Mouse (Mus musculus): Measurements from ENCODE around the gene Stx17. TPM values are rescaled to one million over a fixed set of nuclear protein-coding genes. Genes with fewer than 3 reads are reported as not detected.

Stx17 gene
- polyA plus RNA-seq, 1 experiment from 2014 or later = 29.4 TPM

GRCm38 (mm10) chr4:48100217-48100616 lies 24.5 kb upstream of the Stx17 start:
- Histone ChIP-seq H3K27me3 (ENCODE audit: control insufficient read depth, insufficient read depth, low read length) (no peaks in the 10 kb centered on the region), H3K9ac (ENCODE audit: low read depth, low read length) (no peak overlapping the region), H3K9me3 (ENCODE audit: control insufficient read depth, low read length) (no peaks in the 10 kb centered on the region), H3K4me3 (ENCODE audit: low read depth, low read length) (no peak overlapping the region), H3K27ac (ENCODE audit: low read depth, low read length) (no peak overlapping the region), H3K4me1 (replicated peaks; ENCODE audit: control insufficient read depth, insufficient read depth, low read length) (no peaks in the 10 kb centered on the region), H3K36me3 (ENCODE audit: control insufficient read depth, insufficient read depth, low read length) (no peaks in the 10 kb centered on the region), H3K4me2 (replicated peaks; ENCODE audit: low read depth, low read length) (no peak overlapping the region)
- ATAC-seq (ENCODE audit: low FRiP score) = no peak
- DNase-seq (ENCODE audit: low spot score) = no peak
- whole genome bisulfite sequencing = 91% methylated on average over 8 of the region's 8 CpGs

GRCm38 (mm10) chr4:48101981-48102380 lies 22.7 kb upstream of the Stx17 start:
- Histone ChIP-seq H3K27ac (ENCODE audit: low read depth, low read length) (no peak overlapping the region), H3K4me3 (ENCODE audit: low read depth, low read length) (no peak overlapping the region), H3K27me3 (ENCODE audit: control insufficient read depth, insufficient read depth, low read length) (no peaks in the 10 kb centered on the region), H3K9me3 (ENCODE audit: control insufficient read depth, low read length) (no peaks in the 10 kb centered on the region), H3K4me2 (replicated peaks; ENCODE audit: low read depth, low read length) (no peak overlapping the region), H3K9ac (ENCODE audit: low read depth, low read length) (no peak overlapping the region), H3K4me1 (replicated peaks; ENCODE audit: control insufficient read depth, insufficient read depth, low read length) (no peaks in the 10 kb centered on the region), H3K36me3 (ENCODE audit: control insufficient read depth, insufficient read depth, low read length) (no peaks in the 10 kb centered on the region)
- 93% methylated on average over 2 of the region's 2 CpGs for WGBS
- ATAC-seq (ENCODE audit: low FRiP score) (no peak), DNase-seq (ENCODE audit: low spot score) (no peak)

- Histone ChIP-seq H3K4me2 (replicated peaks; ENCODE audit: low read depth, low read length) (no peak overlapping the region), H3K36me3 (ENCODE audit: control insufficient read depth, insufficient read depth, low read length) (no peaks in the 10 kb centered on the region), H3K9me3 (ENCODE audit: control insufficient read depth, low read length) (no peaks in the 10 kb centered on the region), H3K27me3 (ENCODE audit: control insufficient read depth, insufficient read depth, low read length) (no peaks in the 10 kb centered on the region), H3K4me3 (ENCODE audit: low read depth, low read length) (no peak overlapping the region), H3K27ac (ENCODE audit: low read depth, low read length) (no peak overlapping the region), H3K4me1 (replicated peaks; ENCODE audit: control insufficient read depth, insufficient read depth, low read length) (no peaks in the 10 kb centered on the region), H3K9ac (ENCODE audit: low read depth, low read length) (no peak overlapping the region)
- no peak for ATAC-seq (ENCODE audit: low FRiP score)
- no peak for DNase-seq (ENCODE audit: low spot score)
- 70% methylated on average over 5 of the region's 5 CpGs for WGBS
Measured at GRCm38 (mm10) chr4:48105387-48105786, 19.3 kb upstream of the Stx17 start.

GRCm38 (mm10) chr4:48107086-48107485 lies 17.6 kb upstream of the Stx17 start:
- H3K36me3 ChIP-seq (ENCODE audit: control insufficient read depth, insufficient read depth, low read length) = no peaks in the 10 kb centered on the region
- no peak overlapping the region for H3K4me2 ChIP-seq (replicated peaks; ENCODE audit: low read depth, low read length)
- no peak overlapping the region for H3K4me3 ChIP-seq (ENCODE audit: low read depth, low read length)
- H3K4me1 ChIP-seq (replicated peaks; ENCODE audit: control insufficient read depth, insufficient read depth, low read length) = no peaks in the 10 kb centered on the region
- no peaks in the 10 kb centered on the region for H3K9me3 ChIP-seq (ENCODE audit: control insufficient read depth, low read length)
- DNase-seq (ENCODE audit: low spot score) (no peak), ATAC-seq (ENCODE audit: low FRiP score) (no peak)
- no peak overlapping the region for H3K9ac ChIP-seq (ENCODE audit: low read depth, low read length)
- H3K27me3 ChIP-seq (ENCODE audit: control insufficient read depth, insufficient read depth, low read length) = no peaks in the 10 kb centered on the region
- no peak overlapping the region for H3K27ac ChIP-seq (ENCODE audit: low read depth, low read length)
- 86% methylated on average over 6 of the region's 6 CpGs for WGBS

- WGBS = 86% methylated on average over 2 of the region's 2 CpGs
- Histone ChIP-seq H3K4me2 (replicated peaks; ENCODE audit: low read depth, low read length) (no peak overlapping the region), H3K4me3 (ENCODE audit: low read depth, low read length) (no peak overlapping the region), H3K27ac (ENCODE audit: low read depth, low read length) (no peak overlapping the region), H3K4me1 (replicated peaks; ENCODE audit: control insufficient read depth, insufficient read depth, low read length) (no peaks in the 10 kb centered on the region), H3K9me3 (ENCODE audit: control insufficient read depth, low read length) (no peaks in the 10 kb centered on the region), H3K9ac (ENCODE audit: low read depth, low read length) (no peak overlapping the region), H3K36me3 (ENCODE audit: control insufficient read depth, insufficient read depth, low read length) (no peaks in the 10 kb centered on the region), H3K27me3 (ENCODE audit: control insufficient read depth, insufficient read depth, low read length) (no peaks in the 10 kb centered on the region)
- no peak for DNase-seq (ENCODE audit: low spot score)
- no peak for ATAC-seq (ENCODE audit: low FRiP score)
Measured at GRCm38 (mm10) chr4:48108591-48108990, 16.1 kb upstream of the Stx17 start.

- H3K9ac ChIP-seq (ENCODE audit: low read depth, low read length) = no peak overlapping the region
- no peaks in the 10 kb centered on the region for H3K9me3 ChIP-seq (ENCODE audit: control insufficient read depth, low read length)
- WGBS = 93% methylated on average over 3 of the region's 3 CpGs
- H3K36me3 ChIP-seq (ENCODE audit: control insufficient read depth, insufficient read depth, low read length) = no peaks in the 10 kb centered on the region
- no peak overlapping the region for H3K4me3 ChIP-seq (ENCODE audit: low read depth, low read length)
- H3K4me1 ChIP-seq (replicated peaks; ENCODE audit: control insufficient read depth, insufficient read depth, low read length) = no peaks in the 10 kb centered on the region
- ATAC-seq (ENCODE audit: low FRiP score) = no peak
- no peak overlapping the region for H3K27ac ChIP-seq (ENCODE audit: low read depth, low read length)
- no peak overlapping the region for H3K4me2 ChIP-seq (replicated peaks; ENCODE audit: low read depth, low read length)
- no peak for DNase-seq (ENCODE audit: low spot score)
- H3K27me3 ChIP-seq (ENCODE audit: control insufficient read depth, insufficient read depth, low read length) = no peaks in the 10 kb centered on the region
Measured at GRCm38 (mm10) chr4:48110331-48110730, 14.4 kb upstream of the Stx17 start.

GRCm38 (mm10) chr4:48116191-48116590 lies 8.5 kb upstream of the Stx17 start:
- H3K4me1 ChIP-seq (replicated peaks; ENCODE audit: control insufficient read depth, insufficient read depth, low read length) = no peaks in the 10 kb centered on the region
- no peak overlapping the region for H3K4me3 ChIP-seq (ENCODE audit: low read depth, low read length)
- H3K9ac ChIP-seq (ENCODE audit: low read depth, low read length) = no peak overlapping the region
- no peaks in the 10 kb centered on the region for H3K27me3 ChIP-seq (ENCODE audit: control insufficient read depth, insufficient read depth, low read length)
- 60% methylated on average over 4 of the region's 4 CpGs for WGBS
- DNase-seq (ENCODE audit: low spot score) = peak; percentile 6
- no peak overlapping the region for H3K4me2 ChIP-seq (replicated peaks; ENCODE audit: low read depth, low read length)
- H3K27ac ChIP-seq (ENCODE audit: low read depth, low read length) = no peak overlapping the region
- no peaks in the 10 kb centered on the region for H3K9me3 ChIP-seq (ENCODE audit: control insufficient read depth, low read length)
- no peak for ATAC-seq (ENCODE audit: low FRiP score)
- H3K36me3 ChIP-seq (ENCODE audit: control insufficient read depth, insufficient read depth, low read length) = no peaks in the 10 kb centered on the region

- Histone ChIP-seq H3K4me3 (ENCODE audit: low read depth, low read length) (peak overlapping the region; percentile 70), H3K4me2 (replicated peaks; ENCODE audit: low read depth, low read length) (peak overlapping the region; percentile 95), H3K9me3 (ENCODE audit: control insufficient read depth, low read length) (no peaks in the 10 kb centered on the region), H3K36me3 (ENCODE audit: control insufficient read depth, insufficient read depth, low read length) (no peaks in the 10 kb centered on the region), H3K27me3 (ENCODE audit: control insufficient read depth, insufficient read depth, low read length) (no peaks in the 10 kb centered on the region), H3K27ac (ENCODE audit: low read depth, low read length) (no peak overlapping the region), H3K9ac (ENCODE audit: low read depth, low read length) (no peak overlapping the region; the same call in 1 of the 2 replicates), H3K4me1 (replicated peaks; ENCODE audit: control insufficient read depth, insufficient read depth, low read length) (no peaks in the 10 kb centered on the region)
- WGBS = 4% methylated on average over 9 of the region's 9 CpGs
- ATAC-seq (ENCODE audit: low FRiP score) (peak; percentile 86), DNase-seq (ENCODE audit: low spot score) (no peak)
Measured at GRCm38 (mm10) chr4:48124416-48124772, 321 bp upstream of the Stx17 start.

- H3K4me1 ChIP-seq (replicated peaks; ENCODE audit: control insufficient read depth, insufficient read depth, low read length) = no peaks in the 10 kb centered on the region
- H3K9ac ChIP-seq (ENCODE audit: low read depth, low read length) = no peak overlapping the region
- WGBS = 92% methylated on average over 6 of the region's 6 CpGs
- no peak overlapping the region for H3K27ac ChIP-seq (ENCODE audit: low read depth, low read length)
- no peaks in the 10 kb centered on the region for H3K27me3 ChIP-seq (ENCODE audit: control insufficient read depth, insufficient read depth, low read length)
- H3K4me2 ChIP-seq (replicated peaks; ENCODE audit: low read depth, low read length) = no peak overlapping the region
- DNase-seq (ENCODE audit: low spot score) (no peak), ATAC-seq (ENCODE audit: low FRiP score) (no peak)
- H3K4me3 ChIP-seq (ENCODE audit: low read depth, low read length) = no peak overlapping the region
- H3K36me3 ChIP-seq (ENCODE audit: control insufficient read depth, insufficient read depth, low read length) = no peaks in the 10 kb centered on the region
- H3K9me3 ChIP-seq (ENCODE audit: control insufficient read depth, low read length) = no peaks in the 10 kb centered on the region
Measured at GRCm38 (mm10) chr4:48130314-48130713, 5.6 kb downstream of the Stx17 start.

Measured in hindbrain, embryonic 11.5 days (tissue).